16 mouse cellular contexts compared by ENCODE assay signal in genomic region chr3:97810334-97810733, GRCm38 (mm10).
DNase-seq lines count a peak whose midpoint lies in the region.
"Had no signal": no experiment of that assay in that cellular context is flagged by ENCODE, and none has a peak within 500 bp of the region (broad histone marks: within the 10 kb centered on the region; RNA-seq: fewer than 3 reads in every experiment).

No protein-coding gene starts in this region.

- H3K27ac ChIP-seq in heart, embryonic 10.5 days = peak overlapping the region; percentile 59
- H3K27ac ChIP-seq: intestine, embryonic 15.5 days had no signal

- WGBS in heart, embryonic 10.5 days = 87% methylated on average over 2 of the region's 2 CpGs

- H3K27me3 ChIP-seq in heart, embryonic 10.5 days (ENCODE audit: insufficient read depth, poor library complexity, severe bottlenecking) = no peaks in the 10 kb centered on the region
- H3K27me3 ChIP-seq: embryonic facial prominence, embryonic 15.5 days; forebrain, embryonic 15.5 days; intestine, embryonic 15.5 days; limb, embryonic 15.5 days had no signal

- peak; percentile 20 to 47 for DNase-seq in kidney, postnatal 36 days
- no peak for DNase-seq in kidney, adult 11 months
- DNase-seq in gastrocnemius, postnatal 25 days = peak; percentile 69
- DNase-seq in heart, embryonic 10.5 days (ENCODE audit: low spot score) = no peak
- DNase-seq in heart, postnatal 4 days = peak; percentile 49
- no peak for DNase-seq in adrenal gland, postnatal 25 days
- DNase-seq in embryo, embryonic 10.5 days (ENCODE audit: low spot score) = no peak
- DNase-seq: cerebellum, adult 11-12 months; lung, embryonic 14.5 days; right cerebral cortex, postnatal 14 days; thymus, adult 18-20 months had no signal

- H3K36me3 ChIP-seq in heart, embryonic 10.5 days = peaks cover 7% of the 10 kb centered on the region; the same call in 1 of the 2 replicates
- H3K36me3 ChIP-seq: embryonic facial prominence, embryonic 15.5 days; forebrain, embryonic 15.5 days; intestine, embryonic 15.5 days; limb, embryonic 15.5 days had no signal

- peaks cover 49% of the 10 kb centered on the region for H3K4me1 ChIP-seq in heart, embryonic 10.5 days
- H3K4me1 ChIP-seq: intestine, embryonic 15.5 days had no signal

- no peaks in the 10 kb centered on the region for H3K9me3 ChIP-seq in heart, embryonic 10.5 days
- H3K9me3 ChIP-seq: embryonic facial prominence, embryonic 15.5 days; forebrain, embryonic 15.5 days; intestine, embryonic 15.5 days; limb, embryonic 15.5 days had no signal

- no peak overlapping the region for H3K4me3 ChIP-seq in heart, embryonic 10.5 days
- H3K4me3 ChIP-seq: embryonic facial prominence, embryonic 15.5 days; forebrain, embryonic 15.5 days; intestine, embryonic 15.5 days; limb, embryonic 15.5 days; myocyte had no signal

Comparison
In these comparisons a context has a peak if more than half of its experiments do, and no peak if none do; other contexts are left out.
1. DNase-seq: peak in kidney, postnatal 36 days (2 of 2), gastrocnemius, postnatal 25 days (single experiment) and heart, postnatal 4 days (single experiment); none in kidney, adult 11 months (single experiment), heart, embryonic 10.5 days (single experiment), adrenal gland, postnatal 25 days (single experiment) and embryo, embryonic 10.5 days (single experiment).